Mouse (Mus musculus) small intestine, adult 2 months (tissue): ENCODE results near the gene Exoc6b. TPM values are rescaled to one million over a fixed set of nuclear protein-coding genes. Genes with fewer than 3 reads are reported as not detected.

Experiments used
- H3K27ac ChIP-seq: fragments of 200-500 bp; 2 replicates; pipeline ENCODE4 v1.5.1; 2012; ENCODE audit warnings: low read depth, low read length, control low read depth, inconsistent platforms; ENCODE audit not compliant: insufficient read depth
- H3K27me3 ChIP-seq: fragments of 200-500 bp; 2 replicates; pipeline ENCODE4 v1.6.1; 2012; ENCODE audit warnings: mild to moderate bottlenecking, moderate library complexity, low read length, inconsistent platforms; ENCODE audit not compliant: control insufficient read depth, insufficient read depth
- H3K36me3 ChIP-seq: fragments of 200-500 bp; 2 replicates; pipeline ENCODE4 v1.6.1; 2012; ENCODE audit warnings: mild to moderate bottlenecking, low read length, control low read depth, inconsistent platforms; ENCODE audit not compliant: control insufficient read depth, insufficient read depth
- H3K4me1 ChIP-seq: fragments of 200-500 bp; 2 replicates; pipeline ENCODE4 v1.6.1; 2012; ENCODE audit warnings: low read length, inconsistent platforms, mixed read lengths; ENCODE audit not compliant: control insufficient read depth, insufficient read depth, insufficient read length
- H3K4me3 ChIP-seq: fragments of 200-500 bp; 2 replicates; pipeline ENCODE4 v1.5.1; 2012; ENCODE audit warnings: low read depth, mild to moderate bottlenecking, control low read depth, inconsistent platforms, low read length, moderate library complexity
- CTCF ChIP-seq: fragments of 200-500 bp; IDR thresholded peaks from 2 replicates; pipeline ENCODE4 v1.5.1; 2012; ENCODE audit warnings: low read depth, mild to moderate bottlenecking, control low read depth, inconsistent platforms, low read length, moderate library complexity, mixed read lengths; ENCODE audit not compliant: insufficient replicate concordance, insufficient read length; ENCODE audit errors: extremely low read depth
- POLR2A ChIP-seq: fragments of 200-500 bp; IDR thresholded peaks from 2 replicates; pipeline ENCODE4 v1.6.1; 2012; ENCODE audit warnings: low read depth, mild to moderate bottlenecking, control low read depth, inconsistent platforms, low read length, moderate library complexity
- WGBS: fragments of 180-500 bp; shearing (Covaris S2); methylation state at CpG from one replicate; pipeline ENCODE4 v1.1.7; 2018; 5-methylcytosine and 5-hydroxymethylcytosine counted together
- polyA plus RNA-seq: library from polyadenylated mRNA; depleted of rRNA; stranded (reverse); fragments of >200 nt; gene quantifications from 2 replicates; pipeline ENCODE4 v1.2.3, GENCODE M21; 2012

The Exoc6b gene
- polyA plus RNA-seq, 1 experiment = 7.0 TPM

- no peaks in the 10 kb centered on the region; the same call in 1 of the 2 replicates for H3K36me3 ChIP-seq
These were observed 175.6 kb downstream of the Exoc6b start for GRCm38 (mm10) chr6:84893773-84894095.

GRCm38 (mm10) chr6:84892926-84893772 lies 176.2 kb downstream of the Exoc6b start:
- H3K4me3 ChIP-seq = no peak overlapping the region
- H3K27me3 ChIP-seq = no peaks in the 10 kb centered on the region
- TF ChIP-seq POLR2A (no peak), CTCF (no peak)
- H3K4me1 ChIP-seq = no peaks in the 10 kb centered on the region
- no peaks in the 10 kb centered on the region; the same call in 1 of the 2 replicates for H3K36me3 ChIP-seq
- H3K27ac ChIP-seq = no peak overlapping the region
- WGBS = 25% methylated on average over 5 of the region's 5 CpGs

More at GRCm38 (mm10) chr6:84893773-84894095, 175.6 kb downstream of the Exoc6b start:
- Histone ChIP-seq H3K4me1 (no peaks in the 10 kb centered on the region), H3K27me3 (no peaks in the 10 kb centered on the region), H3K4me3 (no peak overlapping the region), H3K27ac (no peak overlapping the region)
- no peak for TF ChIP-seq CTCF

- no peak overlapping the region for H3K27ac ChIP-seq
- peaks cover 20% of the 10 kb centered on the region; the same call in 1 of the 2 replicates for H3K4me1 ChIP-seq
- no peak overlapping the region for H3K4me3 ChIP-seq
- TF ChIP-seq CTCF (no peak), POLR2A (no peak)
- WGBS = 17% methylated on average over 3 of the region's 3 CpGs
- H3K27me3 ChIP-seq = no peaks in the 10 kb centered on the region
- H3K36me3 ChIP-seq = no peaks in the 10 kb centered on the region; the same call in 1 of the 2 replicates
These were observed 182.8 kb downstream of the Exoc6b start for GRCm38 (mm10) chr6:84886551-84886950.

GRCm38 (mm10) chr6:84885080-84885479 lies 184.2 kb downstream of the Exoc6b start:
- no peaks in the 10 kb centered on the region; the same call in 1 of the 2 replicates for H3K36me3 ChIP-seq
- TF ChIP-seq POLR2A = no peak
- no peak for TF ChIP-seq CTCF
- no peak overlapping the region for H3K27ac ChIP-seq
- H3K4me1 ChIP-seq = peaks cover 20% of the 10 kb centered on the region; the same call in 1 of the 2 replicates
- WGBS = 88% methylated on average over 1 of the region's 1 CpGs
- H3K4me3 ChIP-seq = no peak overlapping the region
- no peaks in the 10 kb centered on the region for H3K27me3 ChIP-seq

GRCm38 (mm10) chr6:84883720-84884119 lies 185.6 kb downstream of the Exoc6b start:
- no peak overlapping the region for H3K27ac ChIP-seq
- TF ChIP-seq CTCF (no peak), POLR2A (no peak)
- no peak overlapping the region for H3K4me3 ChIP-seq
- H3K27me3 ChIP-seq = no peaks in the 10 kb centered on the region
- no peaks in the 10 kb centered on the region for H3K36me3 ChIP-seq
- peaks cover 20% of the 10 kb centered on the region; the same call in 1 of the 2 replicates for H3K4me1 ChIP-seq
- 45% methylated on average over 4 of the region's 4 CpGs for WGBS

GRCm38 (mm10) chr6:84882663-84883517 lies 186.4 kb downstream of the Exoc6b start:
- 63% methylated on average over 14 of the region's 14 CpGs for WGBS
- H3K36me3 ChIP-seq = no peaks in the 10 kb centered on the region
- no peak for TF ChIP-seq POLR2A
- no peak for TF ChIP-seq CTCF
- H3K4me1 ChIP-seq = peaks cover 18% of the 10 kb centered on the region; the same call in 1 of the 2 replicates
- no peak overlapping the region for H3K27ac ChIP-seq
- no peaks in the 10 kb centered on the region for H3K27me3 ChIP-seq
- H3K4me3 ChIP-seq = no peak overlapping the region

- Histone ChIP-seq H3K4me3 (no peak overlapping the region), H3K27ac (no peak overlapping the region), H3K36me3 (no peaks in the 10 kb centered on the region), H3K4me1 (peaks cover 7% of the 10 kb centered on the region; the same call in 1 of the 2 replicates), H3K27me3 (no peaks in the 10 kb centered on the region)
- 87% methylated on average over 5 of the region's 5 CpGs for WGBS
- TF ChIP-seq POLR2A = no peak
- no peak for TF ChIP-seq CTCF
These were observed 193.4 kb downstream of the Exoc6b start for GRCm38 (mm10) chr6:84875869-84876268.
